Mouse (Mus musculus) adrenal gland, postnatal 10 days (tissue): ENCODE results near the gene Cass4. TPM values are rescaled to one million over a fixed set of nuclear protein-coding genes. Genes with fewer than 3 reads are reported as not detected.
A peak's percentile ranks its signal among the peaks of the same experiment; 100 is the strongest.

ENCODE experiments used
- DNase-seq: peaks from one replicate; pipeline ENCODE4 v3.0.0; 2021; ENCODE audit warnings: mixed read lengths
- total RNA-seq, 2 experiments: library from RNA; stranded (reverse); gene quantifications; 2 replicates each; pipeline ENCODE4 v1.2.3; 2021

The Cass4 gene
- total RNA-seq, 2 experiments from 2014 or later = 0.36 to 0.45 TPM

DNA sequence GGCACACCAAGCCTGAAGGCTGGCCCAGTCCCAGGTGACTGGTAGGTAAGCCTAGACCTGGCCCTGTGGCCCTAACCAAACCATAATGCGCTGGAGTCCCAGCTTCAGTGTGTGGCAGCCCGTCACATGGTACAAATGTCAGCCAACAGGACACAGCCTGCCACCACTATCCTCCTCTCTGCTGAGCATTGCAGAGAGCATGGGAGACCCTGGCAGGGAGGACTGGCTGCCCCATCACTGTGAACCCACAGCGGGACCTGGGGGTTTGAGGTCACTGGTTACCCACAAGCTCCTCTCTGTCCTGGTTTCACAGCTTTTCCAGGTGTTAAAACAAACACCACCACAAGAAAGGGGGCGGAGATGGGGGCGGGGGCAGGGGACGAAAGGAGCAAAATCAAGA lies 3.3 kb upstream of the Cass4 start:
- no peak for DNase-seq

DNA sequence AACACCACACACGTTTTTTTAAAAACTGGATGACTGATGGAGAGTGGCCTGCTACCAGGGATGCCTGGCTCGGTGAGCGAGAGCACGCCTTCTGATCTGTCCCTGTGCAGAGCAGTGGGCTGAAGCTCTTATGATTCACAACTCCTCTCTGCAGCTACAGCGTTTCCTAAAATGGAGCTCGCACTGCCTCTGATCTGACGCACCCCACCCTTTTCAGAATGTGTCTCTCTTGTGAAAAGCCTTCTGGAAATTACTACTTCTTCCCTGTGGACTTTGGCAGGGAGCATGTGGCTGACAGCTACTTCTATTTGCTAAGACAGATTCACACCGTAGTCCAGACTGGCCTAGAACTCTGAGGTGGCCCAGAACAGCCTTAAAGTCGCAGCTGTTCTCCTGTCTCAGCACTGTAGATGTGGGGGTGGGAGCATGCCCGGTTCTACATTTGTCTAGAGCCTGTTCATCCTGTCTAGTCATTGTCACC lies 1.5 kb upstream of the Cass4 start:
- no peak for DNase-seq

DNA sequence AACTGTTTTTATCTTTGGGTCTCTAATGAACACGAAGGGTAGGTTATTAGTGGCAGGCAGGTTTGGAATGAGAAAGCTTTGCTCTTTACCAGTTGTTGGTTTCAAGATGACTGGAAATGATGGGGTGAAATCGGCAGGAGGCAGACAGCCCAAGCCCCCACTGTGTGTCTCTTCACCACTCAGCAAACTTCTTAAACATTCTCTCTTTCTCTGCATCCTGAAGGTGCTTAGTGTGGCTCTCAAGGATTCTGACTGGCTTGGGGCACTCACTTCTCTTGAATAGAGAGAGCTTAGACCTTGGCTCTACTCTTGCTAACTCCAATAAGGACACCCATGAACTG lies 428 bp downstream of the Cass4 start:
- DNase-seq = no peak

DNA sequence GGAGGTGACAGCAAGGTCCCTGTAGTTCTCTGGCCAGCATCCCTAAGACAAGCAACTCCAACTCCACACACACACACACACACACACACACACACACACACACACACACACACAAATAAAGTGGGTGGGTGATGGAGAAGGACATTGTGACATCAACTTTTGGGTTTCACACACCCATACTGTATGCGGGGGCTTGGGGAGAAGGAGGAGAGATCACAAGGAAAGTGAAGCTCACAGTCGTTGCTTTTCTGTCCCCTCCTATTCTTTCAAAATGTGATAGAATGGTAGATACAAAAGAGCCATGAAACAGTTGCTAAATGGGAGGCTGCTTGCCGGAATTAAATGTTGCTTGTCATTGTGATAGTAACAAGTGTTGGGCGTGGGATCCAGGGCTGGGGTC lies 1.1 kb downstream of the Cass4 start:
- DNase-seq = no peak

DNA sequence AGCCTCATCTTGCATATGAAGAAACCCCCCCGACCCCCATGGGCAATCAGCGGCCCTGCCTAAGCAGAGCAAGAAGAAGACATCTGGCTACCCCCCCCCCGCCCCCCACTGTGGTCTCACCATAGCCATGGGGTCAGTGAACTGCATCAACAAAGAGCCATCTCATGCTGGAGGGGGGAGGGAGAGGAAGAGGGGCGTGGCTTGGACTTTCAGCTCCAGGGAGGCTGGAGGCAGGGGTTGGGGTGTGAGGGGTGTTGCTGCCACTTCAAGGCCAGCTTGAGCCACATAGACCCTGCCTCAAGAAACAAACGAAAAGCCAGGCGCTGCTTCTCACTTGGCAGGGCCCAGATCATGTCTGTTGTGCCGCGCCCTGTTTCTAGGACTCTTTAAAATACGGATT lies 2.4 kb downstream of the Cass4 start:
- DNase-seq = no peak

DNA sequence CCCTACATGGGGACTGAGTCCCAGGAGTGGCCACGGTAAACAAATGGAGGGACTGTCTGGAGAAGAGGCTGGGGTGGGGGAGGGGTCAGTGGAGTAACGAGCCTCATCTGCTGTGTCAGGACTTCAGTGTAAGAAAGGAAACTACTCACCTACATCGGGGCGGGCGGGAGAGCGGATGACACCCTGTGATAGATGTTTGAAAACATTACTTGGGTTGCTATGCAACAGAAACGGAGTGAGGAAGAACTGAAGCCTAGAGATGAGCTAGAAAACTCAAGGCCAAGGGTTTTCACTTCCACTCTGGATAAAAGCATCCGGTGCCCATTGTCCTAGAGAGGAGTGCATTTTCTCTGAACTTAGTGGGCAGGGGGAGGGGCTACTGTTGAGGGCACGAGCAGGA lies 6.3 kb downstream of the Cass4 start:
- DNase-seq = no peak

DNA sequence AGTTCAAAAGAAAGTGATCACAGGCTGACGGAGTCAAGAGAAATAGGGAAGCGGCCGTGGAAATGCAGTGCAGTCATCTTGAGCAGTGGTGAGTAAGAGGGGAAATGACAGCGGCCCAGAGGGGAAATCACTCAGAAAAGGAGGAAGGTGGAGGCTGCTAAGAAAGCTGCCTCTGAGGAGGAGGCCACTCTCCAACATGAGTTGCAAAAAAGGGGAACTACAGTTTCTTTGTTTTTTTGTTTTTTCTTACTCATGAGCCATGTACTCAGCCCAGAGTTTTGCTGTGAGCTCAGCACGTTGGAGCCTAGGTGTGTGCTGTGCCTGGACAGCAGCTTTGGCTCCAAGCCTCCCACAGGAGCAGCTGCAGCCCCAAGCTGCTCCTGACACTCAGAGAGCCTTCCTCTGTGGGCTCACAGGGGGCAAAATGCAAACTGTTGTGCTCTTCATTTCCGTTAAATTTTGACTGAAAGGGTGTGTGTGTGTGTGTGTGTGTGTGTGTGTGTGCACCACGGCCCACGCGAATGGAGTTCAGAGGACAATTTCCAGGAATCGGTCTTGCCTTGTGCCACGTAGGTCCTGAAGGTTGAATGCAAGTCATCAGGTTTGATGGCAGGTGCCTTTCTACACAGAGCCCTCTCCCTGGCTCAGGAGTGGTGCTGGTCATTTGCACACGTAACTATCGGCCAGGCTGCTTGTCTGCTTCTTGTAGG lies 7.7 kb downstream of the Cass4 start:
- no peak for DNase-seq

DNA sequence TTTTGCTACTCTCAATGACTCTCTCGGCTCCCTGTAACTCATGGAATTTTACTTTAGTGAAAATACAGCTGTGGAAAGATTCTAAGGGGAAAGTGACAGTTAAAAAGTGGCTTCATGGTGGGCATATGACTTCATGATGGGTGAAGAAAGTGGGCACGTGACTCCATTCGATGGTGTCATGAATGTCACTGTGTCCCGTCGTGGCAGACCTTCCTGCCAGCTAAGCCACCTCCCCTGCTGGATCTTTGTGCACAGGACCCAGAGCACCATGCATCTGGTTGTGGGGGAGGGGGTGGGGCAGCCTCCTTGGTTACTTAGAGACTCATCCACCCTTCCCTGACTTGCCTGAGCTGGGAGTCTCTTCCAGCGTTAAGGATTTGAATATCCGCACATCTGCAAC lies 10.6 kb downstream of the Cass4 start:
- DNase-seq = no peak

DNA sequence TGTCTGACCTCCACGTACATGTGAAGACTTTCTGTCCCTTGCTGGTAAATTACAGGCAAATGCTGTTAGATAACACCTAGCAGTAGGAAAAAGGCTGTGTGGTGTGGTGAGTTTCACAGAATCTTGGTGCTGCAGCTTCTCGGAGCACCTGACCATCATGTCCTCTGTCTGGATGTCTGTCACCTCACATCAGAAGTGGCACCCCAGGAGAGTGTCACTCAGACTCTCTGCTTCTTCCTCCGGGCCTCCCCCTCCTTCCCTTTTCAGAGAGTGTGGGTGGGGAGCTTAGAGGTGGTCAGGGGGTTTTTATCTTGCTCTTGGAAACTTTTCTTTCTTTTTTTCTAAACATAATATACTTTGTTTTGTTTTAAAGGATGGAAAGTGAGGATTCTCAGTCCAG lies 11.4 kb downstream of the Cass4 start:
- no peak for DNase-seq

DNA sequence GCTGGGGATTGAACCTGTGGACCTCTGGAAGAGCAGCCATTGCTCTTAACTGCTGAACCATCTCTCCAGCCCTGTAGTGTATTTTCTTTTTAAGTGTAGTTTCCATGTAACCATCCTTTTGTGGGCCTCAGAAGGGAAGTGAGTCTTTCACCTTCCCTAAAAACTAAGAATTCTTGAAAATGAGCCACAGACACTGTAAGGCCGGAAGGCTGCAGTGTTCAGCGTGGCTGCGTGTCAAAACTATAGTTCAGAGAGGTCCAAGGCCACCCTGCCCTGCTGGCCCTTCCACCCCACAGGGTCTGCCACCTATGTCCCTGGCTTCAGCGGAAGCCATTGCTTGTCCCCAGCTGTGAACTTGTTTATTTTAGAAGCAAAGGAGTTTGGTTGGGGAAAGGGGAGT lies 12.6 kb downstream of the Cass4 start:
- DNase-seq = no peak

DNA sequence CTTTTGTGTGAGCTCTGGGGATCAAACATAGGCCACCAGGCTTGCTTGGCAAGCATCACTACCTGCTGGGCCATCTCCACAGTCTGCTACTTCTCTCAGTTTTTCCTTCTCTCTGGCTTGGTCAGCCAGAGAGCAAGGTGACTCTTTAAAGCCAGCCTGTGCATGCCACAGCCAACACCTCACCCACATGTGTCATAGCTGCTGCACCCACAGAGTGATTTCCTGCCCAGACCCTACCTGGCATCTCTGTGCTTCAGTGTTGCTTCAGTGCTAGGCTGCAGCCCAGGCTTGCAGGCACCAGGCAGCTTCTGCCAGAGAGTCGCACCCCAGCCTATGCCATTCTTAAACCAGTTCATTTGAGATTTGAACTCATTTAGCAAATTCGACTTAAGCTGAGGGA lies 13.9 kb downstream of the Cass4 start:
- no peak for DNase-seq

DNA sequence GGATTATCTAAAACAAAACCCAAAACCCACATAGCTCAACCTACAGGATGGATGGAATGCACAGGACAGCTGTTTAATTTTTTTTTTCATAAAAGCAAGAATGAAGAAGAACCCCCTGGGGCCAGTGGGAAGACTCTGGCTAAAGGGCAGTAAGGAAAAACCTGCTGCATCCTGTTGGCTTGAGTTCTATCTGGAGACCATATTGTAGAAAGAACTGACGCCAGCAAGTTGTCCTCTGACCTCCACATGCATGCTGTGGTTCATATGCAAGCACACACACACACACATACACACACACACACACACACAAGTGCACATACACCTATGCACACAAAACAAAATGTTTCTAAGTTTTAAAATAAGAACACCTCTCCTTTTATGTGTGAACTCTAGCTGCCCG lies 17.1 kb downstream of the Cass4 start:
- DNase-seq = no peak

DNA sequence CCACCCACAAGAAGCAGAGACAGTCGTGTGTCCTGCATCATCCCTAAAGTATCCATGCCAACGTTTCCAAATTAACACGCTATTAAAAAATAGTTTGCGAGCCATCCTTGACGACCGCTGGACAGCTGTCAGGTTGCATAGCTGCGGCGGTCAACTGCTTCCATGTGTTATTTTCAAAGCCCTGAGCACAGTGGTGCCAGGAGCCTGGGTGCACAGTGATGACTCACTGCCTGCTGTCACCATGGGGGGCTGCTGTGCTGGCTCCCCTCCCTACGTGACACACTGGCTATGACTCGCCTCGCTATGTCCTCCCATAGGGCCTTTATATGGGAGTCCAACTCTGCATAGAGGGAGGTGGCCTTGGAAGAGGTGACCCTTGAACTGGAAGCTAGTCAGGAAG lies 17.5 kb downstream of the Cass4 start:
- no peak for DNase-seq

DNA sequence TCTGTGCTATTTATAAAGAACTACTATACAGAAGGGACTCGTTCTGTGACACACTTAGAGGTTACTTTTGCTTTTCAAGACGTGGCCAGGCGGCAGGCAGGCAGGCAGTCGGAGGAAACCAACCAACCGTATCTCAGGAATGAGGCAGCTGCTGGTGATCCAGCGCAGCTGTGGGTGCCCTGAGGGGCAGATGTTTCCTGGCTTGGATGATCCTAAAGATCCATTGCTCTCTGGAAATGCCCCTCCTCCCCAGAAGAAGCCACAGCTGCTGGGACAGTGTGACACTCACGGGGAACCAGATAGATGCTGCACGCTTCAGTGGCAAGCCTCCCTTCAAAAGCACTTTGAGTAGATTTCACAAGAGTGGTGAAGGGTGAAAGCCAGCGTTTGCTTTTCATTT lies 18.9 kb downstream of the Cass4 start:
- DNase-seq = no peak

DNA sequence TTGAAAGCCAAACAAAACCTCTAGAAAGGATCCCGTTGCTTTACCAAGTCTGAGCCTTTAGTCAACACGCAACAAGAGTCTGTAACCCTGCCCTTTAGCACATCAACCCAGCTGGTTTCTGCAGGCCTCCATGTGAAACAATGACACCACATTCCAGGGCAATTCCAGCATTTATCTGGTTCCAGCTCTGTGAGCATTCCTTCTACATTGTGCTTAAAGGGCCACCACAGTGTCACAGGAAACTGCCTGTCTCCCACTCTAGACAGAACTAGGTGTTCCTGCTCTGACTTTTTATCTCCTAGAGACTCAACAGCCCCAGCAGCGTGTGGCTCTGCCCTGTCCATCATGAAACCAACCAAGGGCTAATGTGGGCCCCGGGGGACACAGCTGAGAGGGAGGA lies 19.7 kb downstream of the Cass4 start:
- DNase-seq = no peak

DNA sequence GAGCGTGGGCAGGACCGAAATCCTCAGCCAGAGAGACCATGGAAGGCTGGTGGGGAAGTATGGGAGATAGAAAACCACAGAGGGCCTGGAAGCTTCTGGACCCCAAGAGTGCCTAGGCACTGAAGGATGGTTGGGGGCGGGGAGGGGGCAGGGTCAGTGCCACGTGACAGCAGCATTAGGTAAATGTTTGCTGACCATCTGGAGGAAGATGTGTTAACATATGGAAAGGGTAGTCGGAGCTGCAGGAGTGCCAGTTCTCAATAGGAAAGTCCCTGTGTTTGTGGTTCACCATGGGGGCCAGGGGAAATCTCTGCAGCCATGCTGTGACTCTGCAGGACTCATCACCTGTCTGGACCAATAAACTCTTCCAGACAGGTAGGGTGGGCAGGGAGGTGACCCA lies 20.3 kb downstream of the Cass4 start:
- DNase-seq = no peak

DNA sequence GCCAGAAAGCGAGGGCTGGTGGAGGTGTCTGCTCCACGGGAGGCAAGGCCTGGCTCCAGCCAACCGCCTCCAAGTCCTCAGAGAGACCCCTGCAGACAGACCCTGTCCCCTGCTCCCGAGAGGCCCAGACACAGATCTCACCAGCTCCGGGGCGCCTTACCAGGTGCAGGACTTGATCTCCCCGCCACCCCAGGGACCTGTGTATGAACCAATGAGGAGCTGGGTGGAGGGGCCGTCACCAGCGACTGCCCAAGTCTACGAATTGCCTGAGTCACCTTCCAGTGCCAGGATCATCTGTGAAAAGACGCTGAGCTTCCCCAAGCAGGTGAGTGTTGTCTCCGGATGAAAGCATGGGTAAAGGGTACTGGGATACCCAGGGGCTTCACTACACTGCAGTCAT lies 22.6 kb downstream of the Cass4 start:
- DNase-seq = no peak

DNA sequence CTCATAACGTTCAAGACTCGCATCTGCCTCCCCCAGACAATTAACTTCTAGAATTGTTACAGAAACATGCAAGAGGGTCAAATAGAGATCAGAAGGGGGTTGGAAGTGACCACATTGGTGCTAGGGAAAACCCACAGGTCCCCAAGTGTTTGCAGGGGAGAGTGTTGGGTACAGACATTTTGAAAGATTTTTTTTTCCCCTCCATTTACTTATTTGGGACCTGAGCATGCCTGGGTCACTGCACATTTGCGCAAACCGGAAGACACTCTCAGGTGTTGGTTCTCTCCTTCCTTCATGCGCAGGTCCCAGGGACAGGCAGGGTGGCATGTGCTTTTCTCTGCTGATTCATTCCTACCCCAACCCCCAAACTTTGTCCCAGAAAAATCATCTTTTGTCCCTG lies 23.3 kb downstream of the Cass4 start:
- DNase-seq = no peak

DNA sequence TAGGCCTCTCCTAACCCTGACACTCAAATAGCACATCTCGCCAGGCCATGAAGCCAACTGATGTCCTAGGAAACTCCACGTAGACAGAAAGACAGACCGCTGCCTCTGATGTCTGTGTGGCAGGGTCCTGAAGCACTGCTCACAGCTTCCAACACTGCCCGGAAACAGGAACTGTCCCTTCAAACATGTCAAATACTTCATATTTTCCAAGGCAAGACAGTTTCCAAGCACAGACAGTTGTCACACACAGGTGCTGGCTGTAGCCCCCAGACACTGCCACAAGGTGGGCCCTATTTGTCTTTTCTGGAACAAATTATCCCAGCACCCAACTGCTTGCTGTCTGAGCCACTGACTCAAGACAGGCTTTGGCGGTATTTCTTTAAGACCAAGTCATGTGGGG lies 24.6 kb downstream of the Cass4 start:
- no peak for DNase-seq

DNA sequence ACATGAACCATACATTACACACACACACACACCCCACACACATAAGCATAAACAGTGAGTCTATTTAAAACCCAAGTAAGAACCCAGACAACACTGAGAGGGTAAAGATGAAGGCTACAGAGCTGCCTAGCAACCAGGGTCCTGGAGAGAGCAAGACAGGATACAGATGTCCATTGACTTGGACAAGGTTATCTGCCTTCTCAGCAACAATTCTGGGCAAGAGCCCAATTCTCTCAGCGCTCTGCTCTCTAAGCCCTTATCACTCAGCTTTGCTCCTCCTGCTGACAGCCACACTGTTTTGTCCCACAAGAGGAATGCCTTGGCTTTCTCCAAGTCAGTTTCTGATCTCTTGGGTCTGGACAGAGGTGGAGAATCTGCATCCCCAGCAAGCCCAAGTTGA lies 37.0 kb downstream of the Cass4 start:
- peak; percentile 61 for DNase-seq

DNA sequence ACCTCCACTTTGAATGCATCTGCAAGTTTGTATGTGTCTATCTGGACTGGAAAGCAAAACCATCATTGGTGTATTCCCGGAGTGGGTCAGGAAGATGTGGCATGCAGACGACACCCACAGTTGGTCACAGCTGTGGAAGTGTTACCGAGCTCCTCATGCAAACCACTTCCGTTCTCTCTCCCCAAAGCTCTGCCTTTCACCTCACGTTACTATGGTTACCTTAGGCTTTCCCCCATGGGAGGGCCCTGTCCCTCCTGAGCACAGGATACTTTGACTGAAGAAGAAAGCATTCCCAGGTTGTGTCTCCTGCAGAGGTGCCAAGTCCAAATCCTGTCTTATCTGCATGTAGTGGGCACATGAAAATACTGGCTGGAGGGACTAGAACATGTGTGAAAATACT lies 40.2 kb downstream of the Cass4 start:
- no peak for DNase-seq

DNA sequence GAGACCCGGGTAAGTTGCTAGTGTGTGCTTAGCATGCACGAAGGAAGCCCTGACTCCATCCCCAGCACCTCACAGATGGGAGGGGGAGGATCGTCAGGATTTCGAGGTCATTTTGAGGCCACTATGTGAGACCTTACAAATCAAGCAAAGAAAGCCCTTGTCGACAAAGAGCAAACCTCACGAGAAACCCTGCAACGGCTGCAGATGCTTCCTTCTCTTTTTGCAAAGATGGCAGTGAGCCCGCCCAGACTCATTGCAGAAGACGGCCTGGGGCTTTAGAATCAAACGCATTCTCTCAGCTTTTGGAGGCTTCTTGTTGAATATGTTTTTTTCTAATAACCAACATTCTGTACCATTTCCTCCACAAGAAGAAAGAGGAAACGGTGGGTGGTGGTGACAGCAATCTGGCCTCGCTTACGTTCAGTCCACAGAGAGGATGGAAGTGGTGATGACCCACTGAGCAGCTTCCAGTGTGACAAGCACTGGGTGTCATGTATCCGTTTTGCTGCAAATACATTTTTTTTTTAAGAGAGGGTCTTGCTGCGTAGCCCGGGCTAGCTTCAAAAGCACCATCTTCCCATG lies 43.9 kb downstream of the Cass4 start:
- DNase-seq = no peak

DNA sequence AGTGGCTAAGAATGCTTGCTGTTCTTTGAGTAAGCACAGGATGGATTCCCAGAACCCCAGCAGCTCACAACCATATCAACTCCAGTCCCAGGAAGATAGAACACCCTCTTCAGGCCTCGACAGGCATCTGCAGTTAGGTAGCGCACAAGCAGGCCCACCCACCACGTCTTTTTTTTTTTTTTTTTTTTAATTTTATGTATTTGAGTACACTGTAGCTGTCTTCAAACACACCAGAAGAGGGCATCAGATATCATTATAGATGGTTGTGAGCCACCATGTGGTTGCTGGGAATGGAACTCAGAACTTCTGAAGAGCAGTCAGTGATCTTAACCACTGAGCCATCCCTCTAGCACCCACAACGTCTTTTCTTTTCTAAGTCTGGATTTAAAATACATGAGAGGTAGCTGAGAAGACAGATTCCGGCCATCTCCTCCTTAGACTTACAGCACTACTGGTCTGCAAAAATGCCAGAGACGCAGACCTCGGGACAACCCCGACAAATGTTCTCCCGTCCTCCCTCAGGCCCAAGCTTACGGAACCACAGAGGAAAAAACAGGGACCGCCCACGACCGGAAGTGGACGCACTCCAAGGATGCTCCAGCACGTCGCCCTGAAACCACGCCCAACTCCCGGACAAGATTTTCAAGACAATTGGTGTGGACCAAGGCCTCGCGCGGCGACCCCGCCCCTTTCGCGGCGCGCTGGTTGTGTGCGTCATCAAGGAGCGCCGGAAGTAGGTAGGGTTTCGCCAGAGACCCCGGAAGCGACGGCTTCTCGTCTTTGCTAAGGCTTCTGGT lies 46.4 kb downstream of the Cass4 start, which contains the start of gene Rtf2:
Gene Rtf2 (plus strand): TSS at position 714 of the 797 bp plus-strand sequence.
- DNase-seq = peak; percentile 100

DNA sequence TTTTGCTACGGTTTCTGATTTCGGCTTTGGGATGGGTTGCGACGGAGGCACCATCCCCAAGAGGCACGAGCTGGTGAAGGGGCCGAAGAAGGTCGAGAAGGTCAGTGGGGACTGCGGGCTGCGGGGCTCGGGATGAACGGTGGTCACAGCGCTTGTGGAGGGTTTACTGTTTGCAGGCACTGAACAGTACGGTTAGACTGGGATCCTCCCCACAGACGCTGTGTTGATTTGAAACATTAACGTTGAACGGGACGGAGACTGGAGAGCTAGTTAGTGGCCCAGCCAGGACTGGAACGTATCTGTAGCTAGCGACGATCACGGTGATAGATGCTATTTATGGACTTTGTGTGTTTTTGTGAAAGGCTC lies 47.0 kb downstream of the Cass4 start:
- no peak for DNase-seq
